Comparison of ENCODE assay signal across 15 mouse cellular contexts in genomic region chr2:51736452-51736851, GRCm38 (mm10).
"Had no signal": no experiment of that assay in that cellular context is flagged by ENCODE, and none has a peak within 500 bp of the region (broad histone marks: within the 10 kb centered on the region; RNA-seq: fewer than 3 reads in every experiment).

No protein-coding gene starts in this region.

- H3K4me1 ChIP-seq: liver, embryonic 13.5 days; neural tube, embryonic 15.5 days had no signal

- H3K9me3 ChIP-seq: liver, embryonic 13.5 days; midbrain, embryonic 12.5 days; neural tube, embryonic 15.5 days had no signal

- H3K4me2 ChIP-seq: liver, embryonic 13.5 days; midbrain, embryonic 12.5 days; neural tube, embryonic 15.5 days had no signal

- DNase-seq: kidney, adult 8-10 months; kidney, postnatal 25 days; liver; liver, embryonic 13.5 days; liver, postnatal 0 days; lung, postnatal 36 days; right cerebral cortex, adult 18-20 months; right cerebral cortex, postnatal 25 days; thymus, adult 18-20 months; thymus, postnatal 14 days had no signal

- H3K27ac ChIP-seq: left cerebral cortex, adult 2 months; liver, embryonic 13.5 days; midbrain, embryonic 12.5 days; neural tube, embryonic 15.5 days had no signal

- H3K4me3 ChIP-seq: left cerebral cortex, adult 2 months; liver, embryonic 13.5 days; midbrain, embryonic 12.5 days; myocyte; neural tube, embryonic 15.5 days had no signal

- H3K36me3 ChIP-seq: liver, embryonic 13.5 days; midbrain, embryonic 12.5 days; neural tube, embryonic 15.5 days had no signal

- H3K9ac ChIP-seq: liver, embryonic 13.5 days; liver, postnatal 0 days; midbrain, embryonic 12.5 days; neural tube, embryonic 15.5 days had no signal

- H3K27me3 ChIP-seq: liver, embryonic 13.5 days; neural tube, embryonic 15.5 days had no signal

- ATAC-seq: intestine, postnatal 0 days; liver, postnatal 0 days had no signal
